Mouse (Mus musculus) forebrain, embryonic 14.5 days (tissue): ENCODE measurements at regions not wholly inside any gene's neighbourhood (a gene's known extent, or its start where the extent isn't known, plus 50 kb on each side); places are given as distances from the start of the nearest gene placed in this dataset.
A peak's percentile ranks its signal among the peaks of the same experiment; 100 is the strongest.

ENCODE experiments used
- ATAC-seq: fragments of 200-750 bp; cut with Nextera tagmentation; 2 replicates; pipeline ENCODE4 v1.8.0; 2017; ENCODE audit warnings: mild to moderate bottlenecking, moderate library complexity
- DNase-seq: peaks from one replicate; pipeline ENCODE4 v3.0.0-alpha.2; 2015; ENCODE audit warnings: low spot score
- H3K27ac ChIP-seq: fragments of 300-500 bp; sonication (generic); 2 replicates; pipeline ENCODE4 v1.5.1; 2014; ENCODE audit warnings: low read depth, mild to moderate bottlenecking, control low read depth, low read length, moderate library complexity
- H3K27me3 ChIP-seq: fragments of 300-500 bp; sonication (generic); replicated peaks from 2 replicates; pipeline ENCODE4 v1.6.1; 2014; ENCODE audit warnings: low read length, control low read depth, mixed read lengths; ENCODE audit not compliant: control insufficient read depth, insufficient read depth
- H3K36me3 ChIP-seq: fragments of 300-500 bp; sonication (generic); 2 replicates; pipeline ENCODE4 v1.6.1; 2014; ENCODE audit warnings: low read length, control low read depth; ENCODE audit not compliant: control insufficient read depth, insufficient read depth
- H3K4me1 ChIP-seq: fragments of 300-500 bp; sonication (generic); 2 replicates; pipeline ENCODE4 v1.6.1; 2014; ENCODE audit warnings: antibody characterized with exemption, low read length, control low read depth; ENCODE audit not compliant: control insufficient read depth, insufficient read depth
- H3K4me2 ChIP-seq: fragments of 300-500 bp; sonication (generic); 2 replicates; pipeline ENCODE4 v1.6.1; 2014; ENCODE audit warnings: mild to moderate bottlenecking, control low read depth, low read length
- H3K4me3 ChIP-seq: fragments of 300-500 bp; sonication (generic); 2 replicates; pipeline ENCODE4 v1.5.1; 2014; ENCODE audit warnings: low read depth, low read length, control low read depth
- H3K9ac ChIP-seq: fragments of 300-500 bp; sonication (generic); 2 replicates; pipeline ENCODE4 v1.6.1; 2014; ENCODE audit warnings: mild to moderate bottlenecking, low read length, control low read depth, moderate library complexity
- H3K9me3 ChIP-seq: fragments of 300-500 bp; sonication (generic); replicated peaks from 2 replicates; pipeline ENCODE4 v1.6.1; 2016; ENCODE audit warnings: low read length, control low read depth, mixed read lengths; ENCODE audit not compliant: control insufficient read depth
- WGBS: fragments of 180-500 bp; shearing (Covaris S2); extraction: QIAGEN DNeasy Blood & Tissue Kit; methylation state at CpG from one replicate; pipeline ENCODE4 v1.1.7; 2014; 5-methylcytosine and 5-hydroxymethylcytosine counted together

DNA sequence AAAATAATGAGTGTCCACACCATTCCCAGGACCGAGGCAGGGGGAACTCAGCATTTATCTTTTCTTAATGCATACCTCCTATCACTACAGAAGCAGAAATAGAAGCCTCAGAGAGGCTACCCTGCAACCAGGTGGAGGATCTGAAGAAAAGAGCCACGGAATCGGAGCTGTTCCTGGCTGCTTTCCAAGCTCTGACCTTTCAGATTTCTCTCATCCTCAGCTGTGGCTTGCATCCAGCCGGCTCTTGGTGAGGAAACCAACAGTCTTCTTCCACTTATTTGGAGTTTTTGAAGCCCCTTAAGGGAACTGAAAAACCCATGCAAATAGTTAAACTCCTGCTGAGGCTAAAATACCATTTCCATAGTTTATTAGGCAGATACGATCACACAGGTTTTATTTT is 907.3 kb downstream of the Ets1 start:
- Histone ChIP-seq H3K4me1 (no peaks in the 10 kb centered on the region), H3K27ac (no peak overlapping the region), H3K9me3 (no peaks in the 10 kb centered on the region), H3K27me3 (no peaks in the 10 kb centered on the region), H3K36me3 (no peaks in the 10 kb centered on the region), H3K4me2 (no peak overlapping the region), H3K9ac (no peak overlapping the region), H3K4me3 (no peak overlapping the region)
- no peak for ATAC-seq
- WGBS: 57% methylated on average over 5 of the region's 5 CpGs
- peak; percentile 27 for DNase-seq

DNA sequence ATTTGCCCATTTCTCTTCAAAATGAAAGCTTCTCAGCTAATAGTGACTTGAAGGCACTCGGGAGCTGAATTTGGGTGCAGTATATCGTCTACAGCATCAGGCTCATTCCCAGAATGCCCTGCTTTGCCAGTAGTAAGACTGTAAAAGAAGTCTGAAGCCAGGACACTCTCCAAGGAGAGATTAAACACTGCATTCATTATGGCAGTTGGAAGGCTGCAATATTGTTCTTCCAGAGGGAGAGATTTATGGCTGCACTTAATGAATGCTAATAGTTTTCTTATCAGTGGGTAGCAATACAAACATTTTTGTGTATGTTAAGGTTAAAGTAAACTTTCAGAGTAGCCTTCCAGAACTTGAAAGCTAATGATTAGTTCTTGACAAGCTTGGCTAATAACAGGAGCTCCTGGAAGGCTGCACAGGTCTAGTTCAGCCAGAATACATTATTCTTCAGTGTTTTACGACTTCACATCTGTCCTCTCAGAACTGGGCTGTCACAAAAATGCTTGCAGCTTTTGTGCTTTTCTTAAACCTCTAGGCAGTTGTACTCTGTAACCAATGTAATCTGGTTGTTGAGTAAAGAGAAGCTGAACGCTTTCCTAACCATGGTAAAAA is 910.2 kb downstream of the Ets1 start:
- no peak overlapping the region for H3K9ac ChIP-seq
- H3K27me3 ChIP-seq: no peaks in the 10 kb centered on the region
- H3K4me1 ChIP-seq: no peaks in the 10 kb centered on the region
- H3K9me3 ChIP-seq: no peaks in the 10 kb centered on the region
- ATAC-seq: no peak
- H3K4me2 ChIP-seq: no peak overlapping the region
- no peak overlapping the region for H3K4me3 ChIP-seq
- H3K27ac ChIP-seq: no peak overlapping the region
- H3K36me3 ChIP-seq: no peaks in the 10 kb centered on the region
- 65% methylated on average over 4 of the region's 4 CpGs for WGBS
- no peak for DNase-seq

DNA sequence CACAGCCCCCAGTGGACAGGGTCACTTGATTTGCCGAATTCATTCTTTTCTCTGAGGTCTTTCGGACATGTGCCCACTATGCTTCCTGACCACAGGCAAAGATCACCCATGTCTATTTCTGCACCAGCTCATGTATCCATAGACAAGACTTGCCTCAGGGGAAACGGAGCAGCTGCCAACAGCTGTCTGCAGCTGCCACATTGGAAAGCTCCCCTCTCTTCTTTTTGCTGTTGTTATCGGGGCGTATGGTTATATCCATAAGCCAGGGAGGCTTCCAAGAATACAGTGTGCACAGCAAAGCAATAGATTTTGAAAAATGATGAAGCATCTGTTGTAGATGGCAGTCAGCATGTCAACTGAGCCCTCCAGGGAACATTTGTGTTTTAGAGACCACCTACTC is 913.4 kb downstream of the Ets1 start:
- Histone ChIP-seq H3K4me2 (no peak overlapping the region), H3K4me3 (no peak overlapping the region), H3K9me3 (no peaks in the 10 kb centered on the region), H3K9ac (no peak overlapping the region), H3K27me3 (no peaks in the 10 kb centered on the region), H3K36me3 (no peaks in the 10 kb centered on the region), H3K27ac (no peak overlapping the region), H3K4me1 (no peaks in the 10 kb centered on the region)
- no peak for ATAC-seq
- 92% methylated on average over 5 of the region's 5 CpGs for WGBS
- no peak for DNase-seq

DNA sequence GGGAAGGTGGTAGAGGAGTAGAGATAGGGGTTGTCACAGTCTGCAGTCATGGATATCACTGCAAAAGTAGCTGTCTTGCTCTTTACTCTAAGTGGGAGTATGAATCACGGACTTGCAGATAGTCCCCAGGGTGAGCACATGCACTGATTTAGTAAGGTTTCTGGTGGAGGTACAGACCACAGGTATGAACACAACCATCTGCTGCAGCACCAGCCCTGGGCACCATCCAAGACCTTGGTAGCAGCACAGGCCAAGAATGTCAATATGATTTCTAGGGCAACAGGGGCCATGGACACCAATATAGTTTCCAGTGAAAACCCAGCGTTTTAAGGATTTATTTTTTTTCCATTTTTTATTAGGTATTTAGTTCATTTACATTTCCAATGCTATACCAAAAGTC is 913.7 kb upstream of the Kirrel3 start:
- no peak overlapping the region for H3K4me2 ChIP-seq
- no peak for ATAC-seq
- no peak overlapping the region for H3K9ac ChIP-seq

DNA sequence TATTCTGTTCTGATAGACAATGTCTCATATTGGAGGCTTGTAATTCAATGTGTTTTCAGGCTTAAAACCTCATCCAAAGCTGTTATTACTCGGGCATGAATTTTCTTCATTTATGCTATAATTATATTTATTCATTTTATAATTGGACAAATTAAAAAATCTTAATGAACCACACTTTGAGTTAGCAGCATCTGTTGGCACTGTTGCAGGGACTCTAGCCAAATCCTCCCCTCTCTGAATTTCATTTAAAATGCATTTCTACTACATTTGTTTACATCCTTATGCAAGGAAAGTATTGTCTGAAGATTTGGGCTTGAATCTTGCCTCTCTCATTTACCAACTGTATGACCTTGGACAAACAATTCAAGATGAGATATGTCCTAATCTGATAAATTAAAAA is 874.2 kb upstream of the Kirrel3 start:
- Histone ChIP-seq H3K36me3 (no peaks in the 10 kb centered on the region), H3K9ac (no peak overlapping the region), H3K4me2 (no peak overlapping the region), H3K4me1 (no peaks in the 10 kb centered on the region), H3K27ac (no peak overlapping the region), H3K4me3 (no peak overlapping the region), H3K27me3 (no peaks in the 10 kb centered on the region), H3K9me3 (no peaks in the 10 kb centered on the region)
- 45% methylated on average over 1 of the region's 1 CpGs for WGBS
- ATAC-seq: no peak
- DNase-seq: peak; percentile 66

More for the DNA sequence above, 913.7 kb upstream of the Kirrel3 start:
- H3K36me3 ChIP-seq: no peaks in the 10 kb centered on the region
- no peaks in the 10 kb centered on the region for H3K9me3 ChIP-seq
- H3K4me1 ChIP-seq: no peaks in the 10 kb centered on the region
- 98% methylated on average over 2 of the region's 2 CpGs for WGBS
- no peak overlapping the region for H3K27ac ChIP-seq
- H3K4me3 ChIP-seq: no peak overlapping the region
- no peak for DNase-seq
- no peaks in the 10 kb centered on the region for H3K27me3 ChIP-seq

DNA sequence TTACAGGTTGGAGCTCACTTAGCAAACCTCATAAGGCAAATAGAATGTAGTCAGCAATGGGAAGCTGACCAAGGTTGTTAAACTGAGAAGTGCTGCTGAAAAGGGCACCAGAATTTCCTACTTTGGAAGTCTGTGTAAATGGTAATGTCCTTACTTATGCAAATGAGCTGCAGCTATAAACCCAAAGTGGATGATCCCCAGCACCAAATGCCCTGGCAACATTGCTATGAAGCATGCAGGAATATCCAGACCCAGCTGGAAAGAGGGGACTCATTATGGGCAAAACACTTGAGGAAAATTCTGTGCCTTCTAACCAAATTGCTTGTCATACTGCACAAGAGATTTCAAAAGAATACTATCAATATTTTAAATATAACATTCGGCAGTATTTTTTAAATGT is 861.3 kb upstream of the Kirrel3 start:
- no peak overlapping the region for H3K9ac ChIP-seq
- H3K27me3 ChIP-seq: no peaks in the 10 kb centered on the region
- H3K27ac ChIP-seq: no peak overlapping the region
- H3K4me1 ChIP-seq: no peaks in the 10 kb centered on the region
- H3K4me3 ChIP-seq: no peak overlapping the region
- WGBS: 86% methylated on average over 1 of the region's 1 CpGs
- DNase-seq (peak; percentile 20), ATAC-seq (no peak)
- H3K4me2 ChIP-seq: no peak overlapping the region
- no peaks in the 10 kb centered on the region for H3K9me3 ChIP-seq
- no peaks in the 10 kb centered on the region for H3K36me3 ChIP-seq

DNA sequence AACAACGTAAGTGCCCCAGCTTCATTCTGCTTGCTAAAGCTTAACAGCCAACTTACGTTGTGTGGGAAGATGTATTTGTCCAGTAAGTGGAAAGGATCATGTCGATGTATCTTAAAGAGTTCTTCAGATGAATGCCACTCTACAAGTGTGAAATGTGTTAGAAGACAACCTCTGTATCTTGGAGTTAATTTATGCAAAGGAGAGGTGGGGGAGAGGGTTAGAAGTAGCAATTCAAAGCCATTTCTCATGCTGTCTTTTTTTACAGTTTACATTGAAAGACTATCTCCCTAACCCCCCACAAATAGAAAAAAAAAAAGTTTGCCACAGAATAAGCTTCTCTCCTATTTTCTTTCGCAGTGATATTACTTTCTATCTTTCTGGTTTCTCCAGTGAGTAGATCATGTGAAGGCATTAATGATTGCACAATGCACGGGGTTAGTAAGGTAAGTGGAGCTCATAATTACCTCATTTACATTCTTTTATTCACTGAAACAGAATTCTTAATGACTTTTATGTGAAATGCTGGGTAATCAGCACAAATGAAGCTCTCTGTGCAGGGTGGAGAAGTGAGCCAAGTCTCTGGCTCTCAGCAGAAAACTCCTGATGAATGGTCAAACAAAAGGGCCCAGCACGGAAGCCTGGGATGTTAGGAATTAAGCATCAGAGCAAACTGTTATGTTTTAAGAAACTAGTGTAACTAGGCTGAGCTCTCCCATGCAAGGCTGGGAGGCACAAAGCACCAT is 855.8 kb upstream of the Kirrel3 start:
- ATAC-seq (peak; percentile 82), DNase-seq (peak; percentile 84)
- H3K9me3 ChIP-seq: no peaks in the 10 kb centered on the region
- no peaks in the 10 kb centered on the region for H3K36me3 ChIP-seq
- 13% methylated on average over 6 of the region's 6 CpGs for whole genome bisulfite sequencing
- peaks cover 2% of the 10 kb centered on the region; the same call in 1 of the 2 replicates for H3K4me1 ChIP-seq
- no peaks in the 10 kb centered on the region for H3K27me3 ChIP-seq
- no peak overlapping the region for H3K4me3 ChIP-seq
- H3K4me2 ChIP-seq: no peak overlapping the region
- no peak overlapping the region for H3K9ac ChIP-seq
- no peak overlapping the region for H3K27ac ChIP-seq

DNA sequence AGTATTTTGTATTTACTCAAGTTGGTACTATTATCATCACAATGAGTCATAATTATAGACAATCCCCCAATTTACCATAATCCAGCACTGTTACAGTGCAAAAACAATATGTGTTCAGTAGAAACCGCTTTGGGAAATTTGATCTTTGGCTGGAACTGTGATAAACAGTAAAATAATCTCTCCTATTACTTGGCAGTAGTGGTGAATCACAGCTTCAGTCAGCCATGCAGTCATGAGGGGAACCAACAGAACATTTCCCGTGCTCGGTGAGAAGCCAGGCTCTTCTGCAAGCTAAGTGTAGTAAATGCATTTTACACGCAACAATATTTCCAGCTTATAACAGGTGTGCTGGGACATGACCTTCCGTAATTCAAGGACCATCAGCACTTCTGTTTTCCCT is 822.7 kb upstream of the Kirrel3 start:
- Histone ChIP-seq H3K27me3 (no peaks in the 10 kb centered on the region), H3K4me2 (no peak overlapping the region), H3K4me1 (no peaks in the 10 kb centered on the region), H3K9me3 (no peaks in the 10 kb centered on the region), H3K9ac (no peak overlapping the region), H3K36me3 (no peaks in the 10 kb centered on the region), H3K27ac (no peak overlapping the region), H3K4me3 (no peak overlapping the region)
- WGBS: 91% methylated on average over 5 of the region's 5 CpGs
- no peak for DNase-seq
- no peak for ATAC-seq

DNA sequence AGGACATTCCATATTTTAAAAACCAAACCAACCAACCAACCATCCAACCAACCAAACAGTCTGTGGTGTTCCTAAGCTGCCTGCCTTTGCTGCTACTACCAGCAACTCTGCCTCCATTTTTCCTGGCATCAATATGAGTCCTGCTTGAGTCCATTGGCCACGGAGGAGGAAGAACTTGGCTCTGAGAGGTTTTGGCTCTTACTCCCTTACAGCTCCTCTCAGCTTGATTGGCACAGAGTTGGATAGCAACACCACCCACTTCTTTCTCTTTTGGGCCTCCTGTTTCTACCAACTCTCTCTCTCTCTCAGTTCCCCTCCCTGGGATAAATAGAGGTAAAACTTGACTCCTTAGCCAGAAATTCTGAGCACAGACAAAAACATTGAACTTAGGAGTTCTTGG is 804.6 kb upstream of the Kirrel3 start:
- Histone ChIP-seq H3K36me3 (no peaks in the 10 kb centered on the region), H3K9ac (no peak overlapping the region), H3K9me3 (no peaks in the 10 kb centered on the region), H3K4me2 (no peak overlapping the region), H3K4me3 (no peak overlapping the region), H3K27ac (no peak overlapping the region), H3K4me1 (no peaks in the 10 kb centered on the region), H3K27me3 (no peaks in the 10 kb centered on the region)
- DNase-seq (peak; percentile 28), ATAC-seq (no peak)
- 45% methylated on average over 1 of the region's 1 CpGs for WGBS
